Mouse (Mus musculus) gastrocnemius, adult 2 months (tissue): ENCODE results near the gene Fstl3. TPM values are rescaled to one million over a fixed set of nuclear protein-coding genes. Genes with fewer than 3 reads are reported as not detected.
A peak's percentile ranks its signal among the peaks of the same experiment; 100 is the strongest.

Experiments used
- DNase-seq: peaks from one replicate; pipeline ENCODE4 v3.0.0; 2022
- H3K27ac ChIP-seq: fragments of 200-600 bp; 2 replicates; pipeline ENCODE4 v1.8.1; 2022; ENCODE audit warnings: mild to moderate bottlenecking
- H3K4me3 ChIP-seq: fragments of 200-600 bp; 2 replicates; pipeline ENCODE4 v1.8.1; 2022; ENCODE audit warnings: mild to moderate bottlenecking, moderate library complexity
- CTCF ChIP-seq: fragments of 200-600 bp; IDR thresholded peaks from 2 replicates; pipeline ENCODE4 v1.8.1; 2022; ENCODE audit warnings: antibody characterized with exemption, mild to moderate bottlenecking, moderate library complexity
- intact Hi-C: fragments of 180-260 bp; cut with DNase I; formaldehyde crosslinking; loops from one replicate; pipeline ENCODE4 v1.15.1; 2025
- total RNA-seq, 2 experiments: library from RNA; stranded (reverse); gene quantifications; 2 replicates each; pipeline ENCODE4 v1.2.3; 2021

Fstl3 gene
- total RNA-seq, 2 experiments from 2014 or later = 1.0 to 1.5 TPM

DNA sequence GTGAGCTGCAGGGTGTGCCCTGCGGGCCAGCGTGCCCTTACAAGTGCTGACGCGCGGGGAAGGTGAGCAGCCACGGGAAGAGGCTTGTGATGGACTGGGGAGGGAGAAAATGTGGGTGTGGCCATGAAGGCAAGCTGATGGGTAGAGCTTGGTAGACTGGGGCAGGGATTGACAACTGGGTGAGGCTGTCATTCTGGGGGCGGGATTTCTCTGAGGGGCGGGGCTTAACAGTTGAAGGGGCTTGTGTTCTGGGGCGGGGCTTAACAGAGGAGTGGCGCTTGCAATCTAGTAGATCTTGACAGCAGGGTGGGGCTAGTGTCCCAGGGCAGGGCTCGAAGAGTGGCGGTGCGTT lies 3.6 kb downstream of the Fstl3 start:
- peak overlapping the region; percentile 76 for H3K4me3 ChIP-seq
- TF ChIP-seq CTCF = no peak
- intact Hi-C loops = loop anchor here (5.0 kb wide), 2 partner anchors 68 to 72 kb away; partner anchors contain the start of gene Ptbp1
- no peak for DNase-seq
- peak overlapping the region; percentile 81 for H3K27ac ChIP-seq

DNA sequence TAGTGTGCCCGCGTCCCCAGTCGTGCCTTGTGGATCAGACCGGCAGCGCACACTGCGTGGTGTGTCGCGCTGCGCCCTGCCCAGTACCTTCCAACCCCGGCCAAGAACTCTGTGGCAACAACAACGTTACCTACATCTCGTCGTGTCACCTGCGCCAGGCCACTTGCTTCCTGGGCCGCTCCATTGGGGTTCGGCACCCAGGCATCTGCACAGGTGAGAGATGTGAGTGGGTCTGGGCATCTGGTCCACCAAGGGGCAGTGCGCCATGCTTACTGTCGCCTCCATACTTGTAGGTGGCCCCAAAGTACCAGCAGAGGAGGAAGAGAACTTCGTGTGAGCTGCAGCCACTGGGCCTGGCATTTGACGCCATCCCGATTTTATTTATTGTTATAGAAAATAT lies 4.1 kb downstream of the Fstl3 start:
- no peak for TF ChIP-seq CTCF
- Histone ChIP-seq H3K27ac (peak overlapping the region; percentile 81), H3K4me3 (peak overlapping the region; percentile 76)
- no peak for DNase-seq
- intact Hi-C loops = loop anchor here (5.0 kb wide), 2 partner anchors 69 to 71 kb away; partner anchors contain the start of gene Ptbp1

DNA sequence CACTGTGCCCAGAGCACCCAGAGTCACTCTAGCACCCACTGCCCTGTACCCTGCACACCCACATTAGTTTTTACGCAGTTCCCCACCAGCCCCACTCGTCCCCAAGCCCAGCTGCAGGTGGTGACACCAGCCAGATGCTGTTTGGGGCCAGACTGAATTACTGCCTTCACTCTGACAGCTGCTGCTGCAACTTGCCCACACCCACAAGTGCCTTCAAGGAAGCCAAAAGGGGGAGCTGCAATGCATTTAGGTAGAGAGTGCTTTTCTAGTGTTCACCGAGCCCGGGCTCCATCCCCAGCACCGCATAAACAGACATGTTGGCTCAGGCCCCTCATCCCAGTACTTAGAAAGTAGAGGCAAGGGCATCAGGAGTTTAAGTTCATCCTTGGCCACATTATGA lies 4.9 kb downstream of the Fstl3 start:
- intact Hi-C loops = loop anchor here (5.0 kb wide), 2 partner anchors 70 kb away; partner anchors contain the start of gene Ptbp1

DNA sequence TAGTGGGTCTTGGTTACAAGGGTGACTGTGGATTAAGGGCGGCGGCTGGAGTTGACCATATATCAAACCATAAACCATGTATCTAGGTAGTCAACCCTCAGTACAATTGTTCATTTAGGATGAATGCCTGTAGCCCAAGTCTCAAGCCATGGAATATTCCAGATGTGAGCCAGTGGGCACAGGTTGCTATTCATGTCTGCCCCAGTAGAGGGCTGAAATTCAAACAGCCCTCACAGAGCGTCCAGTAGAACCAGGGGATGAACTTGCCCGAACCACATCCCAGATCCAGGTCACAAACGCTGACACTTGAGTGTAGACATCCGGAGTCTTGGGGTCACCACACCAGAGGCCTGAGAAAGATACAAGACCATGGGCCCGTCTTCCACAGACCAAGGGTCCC lies 6.0 kb downstream of the Fstl3 start:
- Histone ChIP-seq H3K27ac (no peak overlapping the region), H3K4me3 (no peak overlapping the region)
- intact Hi-C loops = loop anchor here (5.0 kb wide), 2 partner anchors 69 to 71 kb away; partner anchors contain the start of gene Ptbp1
- no peak for DNase-seq
- TF ChIP-seq CTCF = peak; percentile 28; the same call in 1 of the 2 replicates

More for the DNA sequence above, 4.9 kb downstream of the Fstl3 start:
- H3K27ac ChIP-seq = no peak overlapping the region
- no peak for TF ChIP-seq CTCF
- no peak for DNase-seq
- no peak overlapping the region for H3K4me3 ChIP-seq

DNA sequence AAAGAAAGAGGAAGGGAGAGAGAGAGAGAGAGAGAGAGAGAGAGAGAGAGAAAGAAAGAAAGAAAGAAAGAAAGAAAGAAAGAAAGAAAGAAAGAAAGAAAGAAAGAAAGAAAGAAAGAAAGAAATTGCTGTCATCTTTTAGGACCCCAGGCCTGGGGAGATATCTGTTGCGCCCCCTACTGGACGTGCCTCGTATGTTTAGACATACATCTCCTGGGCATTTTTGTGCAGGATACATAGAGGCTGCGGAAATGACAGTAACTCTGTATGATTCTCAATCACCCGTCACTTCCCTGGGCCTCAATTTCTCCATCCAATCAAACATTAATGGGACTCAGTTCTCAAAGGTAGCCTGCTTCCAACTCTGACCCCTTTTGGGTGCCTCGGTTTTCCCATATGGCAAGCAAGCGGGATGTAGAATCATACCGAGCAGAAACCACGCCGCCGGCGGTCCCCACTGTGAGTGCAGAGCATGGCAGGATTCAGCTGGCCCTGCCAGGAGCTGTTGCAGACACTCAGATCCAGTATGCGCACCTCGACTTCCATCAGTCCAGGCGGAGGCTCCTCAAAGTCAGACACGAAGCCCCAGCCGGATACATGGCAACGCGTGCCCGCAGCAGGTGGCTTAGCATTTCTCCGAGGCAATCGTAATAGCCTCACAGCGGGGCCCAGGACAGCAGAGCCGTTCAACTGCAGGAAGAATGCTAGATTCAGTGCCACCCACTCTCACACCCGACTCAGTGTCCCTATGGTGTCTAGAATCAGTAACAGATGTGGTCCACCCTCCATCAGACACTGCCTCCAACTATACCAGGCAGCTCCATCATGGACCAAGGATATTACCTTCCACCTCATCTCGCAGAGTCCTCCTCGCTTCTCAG lies 7.1 kb downstream of the Fstl3 start:
- TF ChIP-seq CTCF = peak; percentile 63
- H3K4me3 ChIP-seq = no peak overlapping the region
- intact Hi-C loops = loop anchor here (5.0 kb wide), 2 partner anchors 68 to 72 kb away; partner anchors contain the start of gene Ptbp1
- no peak overlapping the region for H3K27ac ChIP-seq
- no peak for DNase-seq

DNA sequence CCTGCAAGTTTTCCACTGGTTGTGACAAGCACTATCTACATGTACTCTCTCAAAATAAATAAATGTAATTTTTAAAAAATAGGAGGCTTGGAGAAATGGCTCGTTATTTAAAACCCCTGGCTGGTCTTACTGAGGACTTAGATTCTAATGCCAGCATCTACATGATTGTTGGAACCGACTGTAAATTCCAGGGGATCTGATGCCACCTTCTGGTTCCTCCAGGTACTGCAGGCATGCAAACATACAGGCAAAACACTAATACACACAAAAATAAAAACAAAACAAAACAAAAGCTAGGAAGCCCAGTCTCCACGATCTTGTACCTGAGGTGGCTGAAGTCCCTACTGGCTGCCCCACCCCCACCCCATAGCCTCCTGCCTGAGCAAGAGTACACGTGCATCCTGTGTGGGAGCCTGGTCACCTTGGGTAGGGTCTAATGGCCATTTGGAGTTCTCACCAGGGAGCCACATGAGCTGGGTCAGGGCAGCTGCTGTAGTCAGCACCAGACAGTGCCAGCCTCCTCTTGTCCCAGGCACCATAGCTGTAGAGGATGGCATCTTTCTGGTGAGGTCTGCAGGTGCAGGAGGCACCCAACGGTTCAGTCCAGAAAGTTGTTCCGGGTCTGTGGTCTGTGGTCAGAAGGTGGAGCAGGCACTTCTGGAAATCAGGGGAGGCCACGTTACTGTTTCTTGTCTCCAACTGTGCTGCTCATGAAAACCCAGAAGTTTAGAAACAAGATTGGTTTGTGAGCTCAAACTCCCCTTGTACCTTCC lies 11.5 kb downstream of the Fstl3 start:
- DNase-seq = peak; percentile 69
- no peak overlapping the region for H3K27ac ChIP-seq
- intact Hi-C loops = loop anchor here (2.0 kb wide), 1 partner anchor 92 kb away; no protein-coding TSS in a partner anchor
- no peak overlapping the region for H3K4me3 ChIP-seq
- peak; percentile 99 for TF ChIP-seq CTCF

DNA sequence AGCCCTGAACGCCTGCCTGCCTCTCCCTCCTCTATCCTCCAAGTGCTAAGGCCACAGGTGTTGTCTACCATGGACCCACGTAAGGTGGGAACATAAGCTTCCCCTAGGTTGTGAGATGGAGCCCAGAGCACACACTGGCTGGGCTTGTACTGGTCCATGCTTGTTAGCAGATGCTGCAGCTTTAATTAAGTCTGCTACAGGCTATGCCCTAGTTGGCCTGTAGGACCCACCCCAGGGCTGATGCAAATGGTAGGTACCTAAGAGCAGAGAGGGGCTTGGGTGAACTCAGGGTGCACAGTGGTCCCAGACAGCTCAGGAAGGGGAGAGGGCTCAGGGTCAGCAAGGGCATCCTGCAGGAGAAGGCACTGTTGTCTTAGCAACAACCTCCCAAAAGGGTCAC lies 12.5 kb downstream of the Fstl3 start:
- intact Hi-C loops = loop anchor here (2.0 kb wide), 1 partner anchor 93 kb away; no protein-coding TSS in a partner anchor
- Histone ChIP-seq H3K4me3 (no peak overlapping the region), H3K27ac (no peak overlapping the region)
- no peak for DNase-seq
- no peak for TF ChIP-seq CTCF

DNA sequence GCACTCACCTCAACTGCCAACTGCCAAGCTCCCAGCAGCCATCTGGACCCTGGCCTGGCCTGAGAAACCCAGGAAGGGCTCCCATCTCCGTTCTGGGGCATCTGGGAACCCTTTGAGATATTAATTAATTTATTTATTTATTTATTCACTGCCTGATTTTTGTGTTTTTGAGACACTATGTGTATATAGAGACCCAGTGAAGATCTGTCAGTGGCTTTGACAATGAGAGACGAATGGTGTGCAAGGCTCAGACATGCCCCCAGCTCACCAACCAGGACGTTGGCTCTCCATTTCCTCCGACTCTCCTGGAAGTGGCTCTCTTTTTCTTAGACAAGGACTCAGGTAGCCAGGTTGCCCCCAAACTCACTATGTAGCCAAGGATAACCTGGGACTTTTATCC lies 13.8 kb downstream of the Fstl3 start, which contains the start of gene Prss57:
Prss57 (minus strand) TSS at position 101 of the 400 bp plus-strand sequence.
- intact Hi-C loops = no loop called here
- TF ChIP-seq CTCF = no peak
- H3K4me3 ChIP-seq = no peak within 1 kb of the TSS
- DNase-seq = no peak
- H3K27ac ChIP-seq = no peak within 1 kb of the TSS

DNA sequence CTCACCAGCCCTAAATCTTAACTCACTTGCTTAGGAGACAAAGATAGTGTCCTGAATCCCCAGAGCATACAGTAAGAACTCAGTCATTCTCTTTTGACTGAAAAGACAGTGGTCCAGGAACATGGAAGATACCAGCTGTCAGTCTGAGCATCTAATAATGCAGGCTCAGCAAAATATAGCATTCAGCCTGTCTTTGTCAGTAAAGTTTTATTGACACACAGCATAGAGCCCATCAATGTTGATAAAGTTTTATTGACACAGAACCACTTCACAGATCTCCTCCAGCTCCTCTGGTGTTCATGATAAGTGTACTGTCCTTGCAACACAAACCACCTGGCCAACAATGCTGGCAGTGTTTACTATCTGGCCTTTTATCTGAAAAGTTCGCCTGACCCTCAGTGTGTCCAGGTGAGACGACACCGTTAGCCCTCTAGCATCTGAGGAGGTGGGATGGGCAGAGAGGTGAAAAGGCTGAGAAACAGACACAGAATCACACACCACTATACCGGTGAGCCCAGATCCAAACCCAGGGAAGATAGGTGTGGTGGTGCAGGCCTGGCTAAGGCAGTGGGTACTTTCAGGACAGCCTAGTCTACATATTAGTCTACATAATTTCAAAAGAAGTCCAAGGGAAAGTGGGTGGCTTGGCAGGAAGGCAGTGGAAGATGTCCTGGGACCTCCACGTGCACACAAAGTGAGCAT lies 15.4 kb downstream of the Fstl3 start:
- Histone ChIP-seq H3K4me3 (peak overlapping the region; percentile 93), H3K27ac (peak overlapping the region; percentile 90)
- DNase-seq = no peak
- intact Hi-C loops = loop anchor here (2.0 kb wide), 1 partner anchor 20 kb away; no protein-coding TSS in a partner anchor
- no peak for TF ChIP-seq CTCF

DNA sequence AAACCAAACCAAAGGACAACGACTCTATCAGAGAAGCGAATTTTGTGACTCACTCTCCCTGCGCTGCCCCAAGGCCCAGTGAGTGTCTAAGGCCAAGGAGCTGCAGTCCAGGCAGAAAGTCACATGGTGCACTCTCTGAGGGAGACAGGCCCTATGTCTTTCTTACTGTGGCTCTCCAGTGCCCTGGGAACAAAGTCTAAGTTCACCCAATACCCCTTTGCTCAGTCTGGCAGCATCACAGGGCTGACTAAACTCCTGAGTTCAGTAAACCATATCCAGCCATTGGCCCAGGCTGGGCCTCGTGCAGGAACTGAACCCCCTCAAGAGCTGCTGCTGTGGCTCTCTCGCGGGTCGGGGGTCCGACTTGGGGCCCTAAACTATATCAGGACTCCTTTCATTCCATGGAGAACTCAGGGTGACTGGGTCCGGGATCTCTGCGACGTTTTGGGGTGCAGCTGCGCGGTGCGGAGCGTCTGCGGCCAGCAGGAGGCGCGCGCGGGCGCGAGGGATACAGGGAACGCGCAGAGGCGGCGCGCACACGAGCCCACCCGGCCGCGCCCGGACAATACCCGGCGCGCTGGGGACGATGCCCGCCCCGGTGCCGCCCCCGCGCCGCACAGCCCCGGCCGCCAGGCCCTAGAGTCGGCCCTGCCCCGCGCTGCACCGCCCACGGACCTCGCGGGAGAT lies 16.1 kb downstream of the Fstl3 start, which contains the start of gene Palm:
Palm (plus strand) TSS at position 522 of the 687 bp plus-strand sequence.
- DNase-seq = peak; percentile 86
- Histone ChIP-seq H3K27ac (peak within 1 kb of the TSS; percentile 90), H3K4me3 (peak within 1 kb of the TSS; percentile 93)
- peak; percentile 96 for TF ChIP-seq CTCF
- intact Hi-C loops = loop anchor here (2.0 kb wide), 1 partner anchor 20 kb away; no protein-coding TSS in a partner anchor

DNA sequence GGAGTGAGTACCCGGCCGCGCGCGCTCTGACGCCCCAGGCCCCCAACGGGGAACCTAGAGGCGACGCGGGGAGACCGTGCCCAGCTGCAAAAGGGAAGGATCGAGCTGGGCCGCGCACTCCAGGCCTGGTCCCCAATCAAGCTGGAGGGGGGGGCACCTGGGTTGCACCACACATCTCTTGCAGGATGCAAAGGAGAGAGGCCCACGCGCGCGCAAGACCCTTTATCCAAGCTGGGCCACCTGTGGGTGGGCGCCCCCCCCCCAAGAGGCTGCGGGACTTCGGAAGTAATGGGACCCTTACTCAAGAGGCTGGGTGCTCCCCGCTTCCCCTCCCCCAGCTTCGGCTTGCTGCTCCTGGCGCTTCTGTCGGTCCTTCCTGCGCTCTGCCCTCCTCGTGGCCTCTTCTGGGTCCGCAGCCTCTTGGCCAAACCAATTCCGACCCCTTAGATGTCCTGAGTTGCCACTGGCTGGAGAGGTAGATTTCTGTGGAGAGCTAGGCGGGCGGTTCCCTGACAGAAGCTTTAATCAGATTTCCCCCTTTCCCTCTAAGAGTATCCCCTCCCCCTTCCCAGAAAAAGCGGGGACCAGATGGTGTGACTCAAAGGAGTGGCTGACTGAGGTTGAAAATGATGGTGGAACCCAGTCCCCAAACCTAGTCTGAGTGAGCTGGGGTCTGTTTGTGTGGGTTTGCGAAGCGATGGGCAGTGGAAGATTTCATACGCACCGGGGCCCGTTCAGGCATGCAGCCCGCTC lies 16.8 kb downstream of the Fstl3 start:
- no peak for TF ChIP-seq CTCF
- peak overlapping the region; percentile 90 for H3K27ac ChIP-seq
- intact Hi-C loops = loop anchor here (2.0 kb wide), 1 partner anchor 19 kb away; no protein-coding TSS in a partner anchor
- DNase-seq = no peak
- H3K4me3 ChIP-seq = peak overlapping the region; percentile 93
